Mouse (Mus musculus) embryo, embryonic 11 days (tissue): Measurements from ENCODE around the gene Fgfr2.

Experiments
- DNase-seq: peaks from one replicate; pipeline ENCODE4 v3.0.0-alpha.2; 2015

Gene Fgfr2

DNA sequence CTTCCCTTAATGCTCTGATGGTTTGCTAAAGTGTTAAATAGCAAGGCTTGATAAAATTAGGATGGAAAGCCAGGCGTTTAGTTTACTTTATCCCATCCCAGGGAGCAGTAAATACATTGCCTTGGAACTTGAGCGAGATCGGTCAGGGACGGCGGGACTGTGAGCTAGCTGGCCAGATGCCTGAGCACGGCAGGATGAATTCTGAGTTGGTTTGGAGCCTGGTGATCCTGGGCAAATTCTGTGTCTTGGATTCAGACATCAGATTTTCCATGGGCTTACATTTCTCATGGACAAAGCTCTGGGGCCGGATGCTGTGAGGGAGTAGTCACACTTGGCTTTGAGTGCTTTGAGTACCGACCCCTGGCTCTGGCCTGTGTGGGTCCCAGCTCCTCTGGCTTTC is 2182.4 kb downstream of the Fgfr2 start:
- no peak for DNase-seq

DNA sequence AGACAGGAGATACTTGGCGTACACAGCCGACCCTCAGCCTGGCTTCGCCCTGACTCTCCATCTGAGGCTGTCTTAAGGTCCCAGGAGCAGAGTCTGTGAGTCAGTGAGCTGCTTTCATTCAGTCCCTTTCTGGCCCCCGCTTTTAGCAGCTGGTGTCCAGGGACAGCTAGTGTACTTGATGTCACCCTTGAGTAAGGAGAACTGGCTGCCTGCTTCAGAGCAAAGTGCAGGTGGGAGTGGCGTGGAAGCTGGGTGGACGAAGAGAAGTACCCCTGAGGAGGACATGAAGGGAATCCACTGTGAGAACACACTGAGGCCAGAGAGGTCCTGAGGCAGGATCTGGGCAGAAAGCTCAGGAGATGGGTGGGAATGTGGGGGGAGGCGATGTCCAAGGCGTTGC is 2184.3 kb downstream of the Fgfr2 start:
- DNase-seq = no peak

DNA sequence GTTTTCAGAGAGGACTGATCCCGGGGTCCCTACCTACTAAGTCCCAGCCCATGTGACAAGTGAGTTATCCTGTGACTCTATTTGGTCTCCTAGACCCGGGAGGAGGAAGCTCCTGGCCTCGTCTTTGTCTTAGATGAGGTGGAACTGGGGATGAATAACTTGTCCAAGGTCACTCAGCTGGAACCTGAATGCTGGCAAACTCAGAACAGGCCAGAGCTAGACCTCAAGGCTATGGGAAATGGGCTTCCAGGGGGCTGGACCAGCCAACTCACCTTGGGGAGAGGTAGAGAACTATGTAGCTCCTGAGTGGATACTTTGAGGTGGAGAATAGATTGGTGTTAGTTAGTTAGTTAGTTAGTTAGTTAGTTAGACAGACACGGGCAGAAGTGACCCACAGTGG is 2185.1 kb downstream of the Fgfr2 start:
- no peak for DNase-seq

DNA sequence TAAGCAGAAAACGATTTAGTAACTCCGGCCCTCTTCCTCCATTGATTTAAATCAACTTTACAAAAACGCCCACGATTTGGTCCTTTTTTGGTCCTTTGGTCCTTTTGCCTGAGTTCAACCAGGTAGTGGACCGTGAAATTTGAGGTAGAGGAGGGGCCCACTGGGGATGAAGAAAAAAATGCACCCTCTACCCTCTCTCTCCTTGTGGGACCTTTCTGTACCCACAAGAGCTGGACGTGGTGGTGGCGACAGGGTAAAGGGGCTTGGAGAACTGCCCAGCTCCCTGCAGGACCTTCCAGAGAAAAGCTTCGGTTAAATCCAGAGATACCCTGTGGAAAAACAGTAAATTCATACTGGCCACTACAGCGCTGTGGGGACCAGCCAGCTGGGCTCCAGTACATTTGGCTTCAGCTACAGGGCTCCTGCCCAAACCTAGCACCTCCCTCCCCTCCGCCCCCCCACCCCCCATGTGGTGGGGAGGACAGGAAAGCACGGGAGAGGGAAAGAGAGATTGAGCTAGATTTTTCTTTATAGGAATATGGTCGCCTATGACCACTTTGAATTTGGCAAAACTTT is 2185.8 kb downstream of the Fgfr2 start:
- no peak for DNase-seq

DNA sequence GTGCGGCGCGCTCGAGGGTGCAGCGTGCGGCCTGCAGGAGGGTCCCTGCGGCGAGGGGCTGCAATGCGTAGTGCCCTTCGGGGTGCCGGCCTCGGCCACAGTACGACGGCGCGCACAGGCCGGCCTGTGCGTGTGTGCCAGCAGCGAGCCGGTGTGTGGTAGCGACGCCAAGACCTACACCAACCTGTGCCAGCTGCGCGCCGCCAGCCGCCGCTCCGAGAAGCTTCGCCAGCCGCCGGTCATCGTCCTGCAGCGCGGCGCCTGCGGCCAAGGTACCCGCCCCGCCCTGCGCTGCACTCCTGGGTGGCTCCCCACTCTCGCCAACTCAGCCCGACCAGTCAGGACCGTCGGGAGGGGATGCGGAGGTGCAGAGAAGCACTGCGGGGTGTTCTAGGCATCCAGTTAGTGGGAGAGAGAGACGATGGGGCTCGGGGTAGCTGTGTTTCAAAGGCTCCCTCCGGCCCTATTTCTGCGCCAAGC is 2186.6 kb downstream of the Fgfr2 start:
- DNase-seq = peak; percentile 33

DNA sequence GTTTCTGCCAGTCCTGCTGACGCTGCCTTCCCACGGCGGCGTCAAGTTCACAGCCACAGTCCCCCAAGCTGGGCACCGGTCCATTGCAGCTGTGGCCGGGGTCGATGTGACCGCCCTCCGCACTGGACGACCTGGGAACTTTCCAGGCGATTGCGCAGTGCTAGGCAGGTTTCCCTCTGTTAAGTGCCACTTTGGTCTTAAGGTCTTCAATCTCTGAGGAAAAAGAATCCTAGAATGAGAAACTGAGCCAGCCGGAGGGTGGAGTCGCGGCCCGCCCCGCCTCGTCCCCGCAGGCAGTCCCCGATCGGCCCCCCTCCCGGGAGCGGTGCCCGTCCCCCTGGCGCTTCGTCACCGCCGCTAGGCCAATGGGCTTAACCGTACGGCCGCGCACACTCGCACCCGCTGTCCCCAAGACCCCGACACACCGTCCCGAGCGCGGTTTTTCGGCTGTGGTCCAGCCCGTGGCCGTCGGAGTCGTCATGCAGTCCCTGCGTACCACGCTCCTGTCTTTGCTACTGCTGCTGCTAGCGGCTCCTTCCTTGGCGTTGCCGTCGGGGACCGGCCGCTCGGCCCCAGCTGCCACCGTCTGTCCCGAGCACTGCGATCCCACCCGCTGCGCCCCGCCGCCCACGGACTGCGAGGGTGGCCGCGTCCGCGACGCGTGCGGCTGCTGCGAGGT is 2187.2 kb downstream of the Fgfr2 start, which contains the start of gene Htra1:
Gene Htra1 (plus strand): TSS at position 319 of the 679 bp plus-strand sequence.
- DNase-seq = peak; percentile 67

DNA sequence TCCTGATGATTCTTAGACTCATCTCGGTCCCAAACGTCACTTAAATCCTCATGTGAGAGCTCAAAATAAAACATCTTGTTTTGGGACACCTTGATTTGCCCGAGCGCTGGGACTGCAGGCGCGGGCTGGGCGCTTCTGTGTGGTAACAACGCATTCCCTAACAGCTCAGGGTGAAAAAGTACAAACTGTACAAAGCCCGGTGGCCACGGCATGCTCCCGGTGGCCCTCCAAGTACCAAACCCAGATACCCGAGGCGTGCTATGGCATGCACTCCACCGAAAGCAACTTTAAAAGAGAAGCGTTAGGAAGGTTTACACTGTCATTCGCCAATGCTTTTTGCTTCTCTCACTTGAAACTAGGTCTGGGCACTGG is 2187.7 kb downstream of the Fgfr2 start:
- no peak for DNase-seq

DNA sequence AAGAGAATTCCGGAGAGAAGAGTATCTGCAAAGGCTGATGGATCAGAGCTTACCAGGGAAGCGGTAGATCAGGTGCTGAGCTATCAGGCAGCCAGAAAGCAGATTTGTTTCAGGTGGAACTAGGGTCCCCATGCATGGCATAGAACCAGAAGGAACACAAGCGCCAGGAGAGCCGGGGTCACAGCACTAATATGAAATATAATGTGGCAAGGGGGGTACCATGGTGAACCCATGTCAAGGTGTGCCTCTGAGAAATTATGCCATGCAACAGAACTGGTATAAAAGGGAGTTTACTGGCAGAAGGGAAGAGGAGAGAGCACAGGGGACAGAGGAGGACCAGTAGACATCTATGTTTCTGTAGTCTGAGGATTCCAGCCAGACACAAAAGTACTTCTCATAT is 2188.5 kb downstream of the Fgfr2 start:
- no peak for DNase-seq

DNA sequence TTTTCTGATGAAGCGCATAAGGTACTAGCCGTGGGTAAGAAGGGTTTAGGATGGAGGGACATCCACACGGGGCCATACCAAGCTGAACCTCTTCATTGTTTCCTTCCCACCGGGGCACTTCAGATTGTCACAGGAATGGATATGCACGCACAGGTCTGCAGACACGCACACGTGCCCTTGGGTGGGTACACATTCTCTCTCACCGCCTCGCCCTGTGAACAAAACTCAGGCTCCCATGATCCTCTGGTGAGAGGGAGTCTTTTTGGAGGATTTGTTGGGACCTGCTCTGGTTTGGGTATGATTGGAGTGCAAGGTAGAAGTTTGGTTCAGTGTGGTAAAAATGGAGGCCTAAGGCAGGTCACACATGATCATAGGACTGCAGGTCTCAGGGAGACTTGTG is 2190.2 kb downstream of the Fgfr2 start:
- no peak for DNase-seq

DNA sequence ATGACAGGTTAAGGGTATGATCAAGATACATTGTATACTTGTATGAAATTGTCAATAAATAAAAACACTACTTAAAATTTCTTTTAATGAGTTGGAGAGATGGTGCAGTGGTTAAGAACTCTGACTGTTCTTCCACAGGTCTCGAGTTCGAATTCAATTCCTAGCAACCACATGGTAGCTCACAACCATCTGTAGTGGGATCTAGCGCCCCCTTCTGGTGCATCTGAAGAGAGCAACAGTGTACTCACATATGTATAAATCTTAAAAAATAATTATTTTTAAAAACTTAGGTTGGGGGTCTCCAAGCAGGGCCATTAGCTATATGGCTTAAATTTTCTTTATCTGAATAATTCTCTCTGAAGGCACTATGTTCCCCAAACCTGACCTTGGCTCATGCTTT is 2192.7 kb downstream of the Fgfr2 start:
- no peak for DNase-seq

DNA sequence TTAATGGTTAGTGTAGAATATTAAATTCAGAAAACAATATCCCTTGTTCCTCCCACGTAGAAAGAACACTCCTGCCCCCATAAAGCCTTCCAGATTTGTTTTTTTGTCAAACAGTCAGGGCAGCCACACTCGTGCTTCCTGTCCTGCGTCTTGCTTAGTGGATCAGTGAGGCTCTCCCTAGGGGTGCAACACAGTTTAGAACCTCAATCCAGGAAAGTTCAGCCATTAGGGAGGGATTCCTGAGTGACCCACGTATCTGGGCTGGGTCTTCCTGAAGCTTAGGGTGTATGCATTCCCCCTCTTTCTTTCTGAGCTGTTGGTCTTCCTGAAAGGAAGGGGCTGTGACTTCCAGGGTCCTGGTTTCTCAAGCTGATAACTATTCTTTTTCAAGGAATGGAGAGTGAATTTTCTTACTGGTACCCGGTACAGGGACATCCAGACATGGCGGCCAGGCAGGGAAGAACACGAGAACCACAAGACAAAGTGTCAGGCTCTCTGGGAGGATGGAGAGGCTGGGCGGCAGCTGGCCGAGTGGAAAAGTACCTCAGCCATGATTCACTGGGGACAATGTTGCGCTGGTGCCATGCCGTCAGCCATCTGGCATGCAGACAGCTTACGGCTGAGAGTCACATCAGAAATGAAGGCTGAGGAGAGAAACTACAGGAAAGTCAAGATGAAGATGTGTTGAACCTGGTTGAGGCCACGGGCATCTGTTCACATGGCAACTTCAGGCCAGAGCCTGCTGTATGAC is 2200.0 kb downstream of the Fgfr2 start:
- no peak for DNase-seq

DNA sequence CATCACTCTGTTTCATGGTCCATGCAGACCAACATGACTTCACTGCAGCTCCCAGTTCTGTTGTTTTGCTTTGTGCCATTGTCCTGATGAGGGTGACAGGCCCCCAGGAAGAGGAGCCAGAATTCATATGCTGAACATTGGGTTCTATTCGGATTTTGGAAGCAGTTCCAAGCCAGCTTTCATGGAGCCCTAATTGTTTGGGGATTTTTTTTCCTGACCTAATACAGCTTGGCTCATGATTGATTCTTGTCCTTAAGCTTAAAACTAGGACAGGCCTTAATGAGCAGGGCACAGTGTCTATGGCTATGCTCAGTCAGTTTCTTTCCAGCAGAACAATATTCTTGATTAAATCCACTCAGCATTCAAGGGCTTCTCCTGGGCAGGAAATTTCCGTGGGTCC is 2204.9 kb downstream of the Fgfr2 start:
- DNase-seq = no peak

DNA sequence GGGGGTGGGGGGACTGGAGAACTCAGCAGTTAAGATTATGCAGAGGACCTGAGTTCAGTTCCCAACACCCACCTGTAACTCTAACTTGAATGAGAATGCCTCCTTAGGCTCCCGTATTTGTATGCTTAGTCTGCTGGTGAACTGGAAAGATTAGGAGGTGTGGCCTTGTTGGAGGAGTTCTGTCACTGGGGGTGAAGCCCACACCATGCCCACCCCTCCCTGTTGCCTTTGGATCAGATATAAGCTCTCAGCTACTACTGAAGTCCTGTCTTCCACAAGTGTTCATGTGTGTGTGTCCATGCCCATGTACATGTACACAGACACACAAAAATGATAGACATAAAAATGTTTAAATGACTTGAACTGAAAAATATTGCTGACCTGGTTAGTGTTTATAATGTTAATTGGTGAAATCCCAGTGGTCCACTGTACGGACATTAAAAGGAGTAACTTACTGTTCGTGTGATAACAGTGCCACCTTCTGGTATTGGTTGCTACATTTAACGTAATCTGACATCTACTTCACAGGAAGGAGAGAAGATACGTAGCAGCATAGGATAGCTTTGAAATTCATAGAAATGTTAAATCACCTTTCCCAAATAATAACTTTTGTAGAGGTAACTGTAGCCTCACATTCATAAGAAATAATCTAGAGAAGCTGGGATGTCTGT is 2208.3 kb downstream of the Fgfr2 start:
- DNase-seq = peak; percentile 74

DNA sequence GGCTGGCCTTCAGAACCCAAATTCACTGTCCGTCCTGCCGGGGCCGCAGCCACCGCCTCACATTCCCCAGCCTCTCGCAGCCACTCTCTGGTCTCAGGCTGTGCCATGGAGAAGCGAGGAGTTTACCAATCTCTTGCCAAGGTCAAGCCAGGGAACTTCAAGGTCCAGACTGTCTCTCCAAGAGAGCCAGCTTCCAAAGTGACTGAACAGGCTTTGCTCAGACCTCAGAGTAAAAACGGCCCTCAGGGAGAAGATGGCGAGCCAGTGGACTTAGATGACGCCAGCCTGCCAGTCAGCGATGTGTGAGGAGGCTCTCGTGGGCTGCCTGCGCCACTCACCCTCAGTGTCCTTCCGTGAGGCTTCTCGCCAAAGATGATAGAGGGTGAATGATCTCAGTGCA is 2212.3 kb downstream of the Fgfr2 start:
- DNase-seq = no peak

DNA sequence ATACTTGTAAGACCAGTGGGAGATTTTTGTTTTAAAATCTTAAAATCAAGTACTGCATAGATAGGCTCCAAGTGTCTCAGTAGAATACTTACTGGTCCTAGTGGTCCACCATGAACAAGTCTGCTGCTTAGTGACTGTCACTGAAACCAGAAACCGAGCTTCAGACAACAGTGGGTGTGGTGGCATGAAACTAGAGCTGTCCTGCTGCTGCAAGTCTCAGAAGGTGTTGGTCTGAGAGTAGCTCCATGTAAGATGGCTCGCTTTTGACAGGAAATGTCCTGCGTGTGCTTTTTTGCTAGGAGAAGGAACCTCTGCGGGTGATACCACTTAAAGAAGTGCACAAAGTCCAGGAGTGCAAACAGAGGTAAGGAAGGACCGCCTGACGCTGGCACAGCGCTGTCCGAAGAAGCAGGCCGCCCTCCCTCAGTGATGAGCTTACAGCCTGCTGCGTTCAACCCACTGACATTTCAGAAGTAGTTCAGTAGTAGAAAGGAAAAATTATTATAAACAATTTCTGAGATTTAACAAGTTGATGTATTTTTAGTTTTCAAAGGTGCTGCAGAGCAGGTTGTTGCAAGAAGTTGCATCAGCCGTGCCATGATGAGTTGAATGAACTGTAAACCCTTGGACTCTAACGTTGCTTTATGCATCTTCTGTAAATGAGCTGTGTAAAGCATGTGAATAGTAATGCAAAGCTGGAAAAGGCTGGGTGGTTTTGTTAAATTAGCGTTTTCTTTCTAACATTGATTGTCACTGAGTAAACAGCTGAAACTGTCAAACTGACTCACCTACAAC is 2218.4 kb downstream of the Fgfr2 start:
- DNase-seq = no peak

DNA sequence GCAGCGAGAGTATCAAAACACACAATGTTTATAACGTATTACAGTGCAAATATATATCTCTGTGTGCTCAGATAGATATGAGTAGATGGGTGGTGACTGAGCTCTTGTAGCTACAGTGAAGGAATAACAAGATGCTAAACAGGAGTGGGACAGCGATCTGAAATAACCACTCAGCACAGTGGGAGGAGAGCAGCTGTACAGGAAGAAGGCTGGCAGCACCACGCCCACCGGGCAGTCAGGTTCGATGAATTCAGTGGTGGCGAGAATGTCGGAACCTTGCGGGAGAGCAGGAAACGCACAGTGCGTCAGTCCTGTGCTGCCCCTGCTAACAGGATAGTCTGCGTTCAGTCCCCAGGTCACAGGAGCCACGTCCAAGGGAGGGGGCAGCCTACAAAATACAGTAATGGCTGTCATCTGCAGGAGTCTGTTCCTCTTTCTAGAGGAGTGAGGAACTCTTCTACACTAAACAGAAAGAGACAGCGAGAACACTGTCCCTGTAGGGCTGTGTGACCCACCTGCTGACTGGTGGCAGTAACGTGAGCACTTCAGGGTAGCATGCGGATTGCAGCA is 2219.6 kb downstream of the Fgfr2 start:
- DNase-seq = no peak

DNA sequence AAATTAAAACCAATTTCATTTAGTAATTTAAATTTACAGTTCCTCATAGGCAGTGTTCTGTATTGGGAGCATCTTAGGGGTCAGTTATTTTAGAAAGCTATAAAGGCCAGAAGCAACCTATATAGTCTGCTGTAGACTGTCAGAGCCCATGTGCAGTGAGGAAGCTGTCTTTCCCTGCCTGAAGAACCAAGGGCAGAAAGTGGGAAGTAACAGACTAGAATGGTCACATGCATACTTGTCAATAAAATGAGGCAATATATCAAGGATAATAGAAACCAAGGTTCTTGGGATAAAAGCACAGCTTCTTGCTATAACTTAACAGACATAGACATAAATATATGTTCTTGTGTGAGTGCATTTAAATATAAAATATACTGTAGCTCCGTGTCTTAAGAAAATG is 2220.2 kb downstream of the Fgfr2 start:
- DNase-seq = no peak

DNA sequence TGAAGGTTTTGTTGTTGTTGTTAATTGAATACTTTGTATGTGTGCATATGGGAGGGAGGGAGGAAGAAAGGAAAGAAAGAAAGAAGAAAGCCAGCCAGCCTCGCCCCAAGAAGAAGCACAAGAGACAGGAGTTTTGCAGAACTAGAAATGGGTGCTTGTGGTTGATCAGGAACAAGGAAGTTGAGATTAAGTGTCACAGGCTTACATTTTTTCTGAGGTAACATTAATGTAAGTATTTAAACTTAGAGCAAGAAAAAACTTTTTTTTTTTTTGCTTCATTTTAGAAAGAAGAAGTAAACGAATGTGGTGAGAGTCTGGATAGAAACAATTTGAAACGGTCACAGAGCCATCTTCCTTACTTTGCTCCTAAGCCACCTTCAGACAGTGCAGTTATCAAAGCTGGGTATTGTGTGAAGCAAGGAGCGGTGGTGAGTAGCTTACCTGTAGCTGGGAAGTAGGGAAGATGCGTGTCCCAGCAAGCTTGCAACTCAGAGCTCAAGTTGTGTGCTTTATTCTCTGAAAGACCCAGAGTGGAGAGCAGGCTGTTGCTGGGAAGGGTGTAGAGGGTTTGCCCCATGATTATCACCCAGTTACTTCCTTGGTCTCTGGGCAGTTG is 2222.8 kb downstream of the Fgfr2 start:
- DNase-seq = no peak

DNA sequence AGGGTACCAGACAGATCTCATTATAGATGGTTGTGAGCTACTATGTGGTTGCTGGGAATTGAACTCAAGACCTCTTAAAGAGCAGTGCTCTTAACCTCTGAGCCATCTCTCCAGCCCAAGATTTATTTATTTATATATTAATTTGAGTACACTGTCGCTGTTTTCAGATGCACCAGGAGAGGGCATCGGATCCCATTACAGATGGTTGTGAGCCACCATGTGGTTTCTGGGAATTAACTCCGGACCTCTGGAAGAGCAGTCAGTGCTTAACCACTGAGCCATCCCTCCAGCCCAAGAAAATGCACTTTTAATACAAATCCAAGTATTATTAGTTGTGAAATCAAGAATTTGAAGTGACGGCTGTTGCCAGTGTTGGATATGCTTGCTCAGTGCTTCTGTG is 2224.8 kb downstream of the Fgfr2 start:
- DNase-seq = peak; percentile 25

DNA sequence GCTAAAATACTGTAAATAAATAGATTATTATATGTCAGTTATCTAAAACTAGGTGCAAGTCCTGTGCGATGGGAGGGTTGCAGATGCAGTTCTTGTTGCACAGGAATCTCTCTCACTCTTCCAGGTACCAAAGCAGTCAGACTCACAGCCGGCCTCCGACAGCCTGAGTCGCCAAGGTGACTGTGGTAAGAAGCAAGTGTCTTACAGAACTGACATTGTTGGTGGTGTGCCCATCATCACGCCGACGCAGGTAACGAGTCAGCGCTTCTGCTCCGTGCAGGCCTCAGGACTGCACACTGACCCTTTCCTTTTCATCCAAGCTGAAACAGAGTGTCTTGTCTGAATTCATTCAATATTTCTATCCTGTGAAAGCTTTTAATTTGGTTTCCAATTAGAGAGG is 2225.9 kb downstream of the Fgfr2 start:
- DNase-seq = no peak

DNA sequence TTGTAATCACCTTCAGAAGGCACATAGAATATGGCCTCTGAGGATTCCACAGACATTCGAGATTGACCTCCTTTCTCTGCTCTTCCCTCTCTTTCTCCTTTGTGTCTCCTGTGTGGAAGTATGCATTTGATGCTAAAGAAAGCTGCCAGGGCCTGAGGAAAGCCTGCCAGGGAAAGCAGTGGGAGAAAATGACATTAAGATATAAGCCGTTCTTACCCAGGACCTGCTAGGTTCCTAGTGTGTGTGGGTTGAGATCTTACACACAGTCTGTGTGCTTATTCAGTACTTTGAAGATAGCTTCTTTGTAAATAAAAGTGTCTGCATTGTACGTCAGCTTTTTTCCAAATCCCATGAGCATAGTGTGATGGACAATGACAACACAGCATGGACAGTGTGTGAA is 2227.1 kb downstream of the Fgfr2 start:
- DNase-seq = no peak

DNA sequence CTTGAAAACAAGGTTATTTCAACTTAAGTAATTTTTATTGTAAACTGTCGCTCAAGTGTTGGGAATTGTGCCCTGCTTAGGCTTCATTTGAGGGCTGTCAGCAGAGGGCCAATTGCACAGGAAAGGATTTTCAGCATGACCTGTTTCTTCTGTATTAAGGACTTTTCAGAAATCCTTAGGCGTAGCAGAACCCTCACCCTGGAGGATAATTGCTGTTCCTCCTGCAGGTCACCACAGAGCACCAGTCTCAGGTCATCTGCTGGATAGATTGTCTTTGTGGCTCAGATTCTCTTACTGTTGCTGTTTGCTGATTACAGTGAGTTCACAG is 2227.6 kb downstream of the Fgfr2 start:
- no peak for DNase-seq
